Mouse (Mus musculus) small intestine, adult 2 months (tissue): Measurements from ENCODE around the gene Zcchc10. TPM values are rescaled to one million over a fixed set of nuclear protein-coding genes. Genes with fewer than 3 reads are reported as not detected.
"Not testable (repeated sequence)": the region's sequence is repeated elsewhere in the genome, so short reads cannot be mapped to it uniquely, and the experiment has no call there.

Source experiments
- H3K27ac ChIP-seq: fragments of 200-500 bp; 2 replicates; pipeline ENCODE4 v1.5.1; 2012; ENCODE audit warnings: low read depth, low read length, control low read depth, inconsistent platforms; ENCODE audit not compliant: insufficient read depth
- H3K27me3 ChIP-seq: fragments of 200-500 bp; 2 replicates; pipeline ENCODE4 v1.6.1; 2012; ENCODE audit warnings: mild to moderate bottlenecking, moderate library complexity, low read length, inconsistent platforms; ENCODE audit not compliant: control insufficient read depth, insufficient read depth
- H3K36me3 ChIP-seq: fragments of 200-500 bp; 2 replicates; pipeline ENCODE4 v1.6.1; 2012; ENCODE audit warnings: mild to moderate bottlenecking, low read length, control low read depth, inconsistent platforms; ENCODE audit not compliant: control insufficient read depth, insufficient read depth
- H3K4me1 ChIP-seq: fragments of 200-500 bp; 2 replicates; pipeline ENCODE4 v1.6.1; 2012; ENCODE audit warnings: low read length, inconsistent platforms, mixed read lengths; ENCODE audit not compliant: control insufficient read depth, insufficient read depth, insufficient read length
- H3K4me3 ChIP-seq: fragments of 200-500 bp; 2 replicates; pipeline ENCODE4 v1.5.1; 2012; ENCODE audit warnings: low read depth, mild to moderate bottlenecking, control low read depth, inconsistent platforms, low read length, moderate library complexity
- CTCF ChIP-seq: fragments of 200-500 bp; IDR thresholded peaks from 2 replicates; pipeline ENCODE4 v1.5.1; 2012; ENCODE audit warnings: low read depth, mild to moderate bottlenecking, control low read depth, inconsistent platforms, low read length, moderate library complexity, mixed read lengths; ENCODE audit not compliant: insufficient replicate concordance, insufficient read length; ENCODE audit errors: extremely low read depth
- POLR2A ChIP-seq: fragments of 200-500 bp; IDR thresholded peaks from 2 replicates; pipeline ENCODE4 v1.6.1; 2012; ENCODE audit warnings: low read depth, mild to moderate bottlenecking, control low read depth, inconsistent platforms, low read length, moderate library complexity
- WGBS: fragments of 180-500 bp; shearing (Covaris S2); methylation state at CpG from one replicate; pipeline ENCODE4 v1.1.7; 2018; 5-methylcytosine and 5-hydroxymethylcytosine counted together
- polyA plus RNA-seq: library from polyadenylated mRNA; depleted of rRNA; stranded (reverse); fragments of >200 nt; gene quantifications from 2 replicates; pipeline ENCODE4 v1.2.3, GENCODE M21; 2012

The Zcchc10 gene
- polyA plus RNA-seq, 1 experiment, result 1.7 TPM

DNA sequence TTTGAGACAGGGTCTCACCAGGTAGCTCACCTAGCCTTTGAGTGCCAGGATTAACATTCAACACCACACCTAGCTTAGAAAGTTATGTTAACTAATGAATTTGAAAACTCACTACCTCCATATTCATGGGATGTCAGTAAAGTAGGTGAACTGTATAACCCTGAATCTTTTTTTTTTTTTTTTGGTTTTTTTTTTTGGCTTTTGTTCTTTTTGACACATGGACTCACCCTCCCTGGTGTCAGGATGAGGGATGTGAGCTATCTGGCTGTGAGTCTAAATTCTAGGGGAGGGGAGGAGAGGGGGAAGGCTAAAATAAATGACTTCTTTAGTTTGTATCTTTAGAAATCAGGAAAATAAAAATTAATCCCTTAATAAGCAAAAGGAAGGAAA lies 11.7 kb downstream of the Zcchc10 start:
- TF ChIP-seq POLR2A (no peak), CTCF (no peak)
- H3K4me3 ChIP-seq, result no peak overlapping the region
- H3K27me3 ChIP-seq, result no peaks in the 10 kb centered on the region
- H3K27ac ChIP-seq, result no peak overlapping the region
- peaks cover 9% of the 10 kb centered on the region for H3K36me3 ChIP-seq
- no peaks in the 10 kb centered on the region; the same call in 1 of the 2 replicates for H3K4me1 ChIP-seq

DNA sequence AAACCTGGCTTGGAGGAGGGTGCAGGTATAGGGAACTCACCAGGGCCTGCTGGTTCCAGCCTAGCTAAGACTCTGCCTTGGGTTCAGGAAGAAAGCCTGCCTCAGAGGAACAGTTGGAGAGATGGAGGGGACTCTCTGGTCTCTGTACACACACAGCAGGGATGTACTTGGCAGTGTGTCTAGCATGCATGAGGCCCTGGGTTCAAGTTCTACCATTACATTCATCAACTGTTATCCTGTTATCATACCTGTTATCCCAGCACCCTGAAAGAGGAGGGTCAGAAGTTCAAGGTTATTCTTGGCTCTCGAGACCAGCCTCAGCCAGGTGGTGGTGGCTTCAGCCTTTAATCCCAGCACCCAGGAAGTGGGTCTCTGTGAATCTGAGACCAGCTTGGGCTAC lies 12.4 kb downstream of the Zcchc10 start:
- no peak overlapping the region for H3K4me3 ChIP-seq
- WGBS, result 50% methylated on average over 1 of the region's 1 CpGs
- no peaks in the 10 kb centered on the region; the same call in none of the 2 replicates for H3K4me1 ChIP-seq
- H3K27me3 ChIP-seq, result no peaks in the 10 kb centered on the region
- TF ChIP-seq POLR2A (no peak), CTCF (no peak)
- H3K27ac ChIP-seq, result no peak overlapping the region
- peaks cover 5% of the 10 kb centered on the region for H3K36me3 ChIP-seq

DNA sequence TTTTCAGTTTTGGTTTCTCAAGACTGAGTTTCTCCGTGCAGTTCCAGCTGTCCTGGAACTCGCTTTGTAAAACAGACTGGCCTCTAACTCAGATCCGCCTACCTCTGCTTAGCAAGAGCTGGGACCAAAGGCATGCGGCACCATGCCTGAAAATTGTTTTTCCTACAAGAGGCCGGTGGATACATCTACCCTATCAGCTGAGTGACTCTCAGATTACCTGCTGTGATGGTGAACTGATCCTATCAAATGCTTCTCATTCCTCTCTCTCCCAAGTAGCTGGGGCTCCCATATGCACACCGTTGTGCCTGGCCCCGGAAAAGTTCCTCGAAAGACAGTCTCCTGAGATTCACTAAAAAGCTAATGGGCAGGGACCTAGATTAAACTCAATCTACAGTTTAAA lies 13.2 kb downstream of the Zcchc10 start:
- H3K27ac ChIP-seq, result no peak overlapping the region
- no peaks in the 10 kb centered on the region for H3K27me3 ChIP-seq
- no peak overlapping the region for H3K4me3 ChIP-seq
- H3K4me1 ChIP-seq, result no peaks in the 10 kb centered on the region; the same call in none of the 2 replicates
- 84% methylated on average over 8 of the region's 8 CpGs for WGBS
- no peaks in the 10 kb centered on the region; the same call in 1 of the 2 replicates for H3K36me3 ChIP-seq
- no peak for TF ChIP-seq CTCF
- TF ChIP-seq POLR2A, result no peak

DNA sequence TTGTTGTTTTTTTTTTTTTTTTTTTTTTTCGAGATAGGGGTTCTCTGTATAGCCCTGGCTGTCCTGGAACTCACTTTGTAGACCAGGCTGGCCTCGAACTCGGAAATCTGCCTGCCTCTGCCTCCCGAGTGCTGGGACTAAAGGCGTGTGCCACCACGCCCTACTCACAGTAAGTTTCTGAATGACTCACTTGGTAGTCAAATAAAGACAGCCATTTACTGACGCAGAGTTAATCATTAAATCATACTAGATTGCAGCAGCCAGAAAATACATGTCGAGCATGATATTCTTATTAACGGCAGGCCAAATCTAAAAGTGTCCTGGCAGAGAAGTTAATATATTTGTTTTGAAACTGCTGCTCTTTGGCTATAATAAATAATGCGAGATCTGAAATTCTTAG lies 16.5 kb downstream of the Zcchc10 start:
- not testable (repeated sequence) for H3K27me3 ChIP-seq, H3K4me1 ChIP-seq, H3K4me3 ChIP-seq, H3K36me3 ChIP-seq, H3K27ac ChIP-seq
- WGBS, result 27% methylated on average over 10 of the region's 10 CpGs

DNA sequence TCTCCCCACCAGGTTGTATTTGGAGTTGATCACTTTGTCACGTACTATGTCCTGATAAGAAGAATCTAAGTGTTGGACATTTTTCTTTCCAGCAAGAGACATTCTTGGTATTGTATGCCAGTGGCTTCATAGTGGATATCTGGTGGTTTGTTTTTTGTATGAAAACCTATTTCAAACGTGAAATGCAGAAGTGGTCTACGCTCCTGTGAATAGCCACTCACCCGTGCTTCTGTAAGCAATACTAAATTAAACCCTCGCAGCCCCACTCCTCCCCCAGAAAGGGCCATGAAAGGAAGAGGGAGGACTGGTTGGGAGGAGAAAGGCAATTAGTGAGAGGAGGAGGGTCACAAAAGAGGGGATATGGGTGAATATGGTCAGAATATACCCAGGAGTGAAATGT lies 18.2 kb downstream of the Zcchc10 start:
- Histone ChIP-seq H3K27ac (no peak overlapping the region), H3K27me3 (no peaks in the 10 kb centered on the region), H3K4me1 (no peaks in the 10 kb centered on the region; the same call in none of the 2 replicates), H3K4me3 (no peak overlapping the region), H3K36me3 (no peaks in the 10 kb centered on the region)
- TF ChIP-seq POLR2A, result no peak
- no peak for TF ChIP-seq CTCF
- WGBS, result 59% methylated on average over 5 of the region's 5 CpGs

DNA sequence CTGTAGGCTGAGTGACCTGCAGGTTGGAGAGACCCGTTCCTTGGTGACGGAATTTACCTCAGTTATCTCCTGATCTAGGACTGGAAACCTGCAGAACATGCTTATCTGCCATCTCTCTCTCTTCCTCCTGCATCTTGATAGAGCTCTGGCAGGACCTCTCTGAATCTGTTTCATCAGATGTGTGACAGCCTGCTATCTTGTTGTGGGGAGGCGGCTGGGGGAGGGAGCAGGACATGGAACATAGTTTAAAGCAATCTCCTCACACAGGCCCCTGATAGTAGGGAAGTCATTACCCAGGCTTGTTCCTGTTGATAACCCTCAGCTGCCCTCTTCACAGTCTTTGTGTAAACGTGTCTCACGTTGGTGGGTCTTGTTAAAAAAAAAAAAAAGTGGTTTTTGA lies 20.8 kb downstream of the Zcchc10 start:
- no peak for TF ChIP-seq CTCF
- no peak for TF ChIP-seq POLR2A
- Histone ChIP-seq H3K4me1 (peaks cover 5% of the 10 kb centered on the region), H3K4me3 (no peak overlapping the region), H3K27me3 (no peaks in the 10 kb centered on the region), H3K36me3 (no peaks in the 10 kb centered on the region), H3K27ac (no peak overlapping the region)
- 33% methylated on average over 5 of the region's 5 CpGs for WGBS

DNA sequence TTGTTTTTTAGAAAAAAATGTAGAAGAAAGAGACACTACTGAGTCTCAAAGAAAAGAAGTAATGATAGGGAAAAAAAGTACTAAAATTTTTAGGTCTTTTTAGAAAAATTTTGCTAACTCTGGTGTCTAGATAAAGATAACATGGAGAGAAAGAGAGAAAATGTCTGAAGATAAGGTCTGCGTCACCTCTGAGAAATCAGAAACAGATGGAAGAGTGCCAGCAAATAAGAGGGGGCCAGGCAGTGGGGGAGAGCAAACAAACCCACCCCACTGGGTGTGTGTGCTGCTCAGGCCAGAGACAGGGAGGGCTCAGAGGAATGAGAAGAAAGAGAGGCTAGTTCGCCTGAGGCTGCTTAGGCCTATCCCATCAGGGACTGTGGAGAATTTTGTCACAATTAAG lies 21.3 kb downstream of the Zcchc10 start:
- TF ChIP-seq CTCF (no peak), POLR2A (no peak)
- no peak overlapping the region for H3K4me3 ChIP-seq
- H3K4me1 ChIP-seq, result peaks cover 5% of the 10 kb centered on the region
- H3K27me3 ChIP-seq, result no peaks in the 10 kb centered on the region
- H3K27ac ChIP-seq, result no peak overlapping the region
- no peaks in the 10 kb centered on the region for H3K36me3 ChIP-seq
- WGBS, result 67% methylated on average over 2 of the region's 2 CpGs

DNA sequence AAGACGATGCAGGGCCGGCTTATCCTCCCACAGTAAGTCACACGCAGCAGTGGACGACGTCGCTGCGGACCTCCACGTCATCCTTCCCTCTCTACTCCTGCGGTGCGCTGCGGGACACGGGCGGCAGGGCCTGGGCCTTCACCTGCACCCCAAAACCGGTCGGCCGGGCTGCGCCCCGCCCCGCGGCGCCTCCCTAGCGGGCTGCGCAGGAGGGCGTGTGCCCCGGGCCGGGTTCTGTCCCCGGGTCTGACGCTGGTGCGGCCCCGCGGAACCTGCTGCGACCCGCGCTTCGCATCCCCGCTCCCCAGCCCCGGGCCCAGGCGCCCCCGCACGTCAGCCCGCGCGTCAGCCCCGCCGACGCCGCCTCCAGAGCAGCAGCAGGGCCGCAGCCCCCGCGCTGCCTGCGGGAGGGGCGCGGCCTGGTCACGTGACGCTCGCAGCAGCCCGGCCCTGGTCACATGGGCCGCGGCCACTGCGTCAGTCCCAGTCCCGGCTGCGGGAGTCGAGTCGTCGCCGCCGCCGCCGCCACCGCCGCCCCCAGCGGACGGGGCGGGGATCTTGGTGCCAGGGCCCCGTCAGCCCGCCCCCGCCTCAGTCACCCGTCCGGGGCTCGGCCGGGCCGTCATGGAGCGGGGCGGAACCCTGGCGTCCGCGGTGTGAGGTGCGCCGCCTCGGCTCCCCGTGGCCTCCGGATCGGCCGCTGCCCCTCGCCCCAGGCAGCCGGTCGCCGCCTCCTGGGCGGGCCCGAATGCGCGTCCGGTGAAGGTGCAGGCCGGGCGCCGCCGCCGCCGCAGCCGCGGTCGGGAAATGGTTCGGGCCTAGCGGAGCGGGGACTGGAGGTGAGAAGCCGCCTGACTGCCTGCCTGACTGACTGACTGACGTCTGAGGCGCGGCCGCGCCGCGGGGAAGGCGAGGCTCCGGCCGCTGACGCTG lies 26.1 kb downstream of the Zcchc10 start, which contains the start of gene Aff4:
Aff4 (plus strand) TSS at position 543 of the 933 bp plus-strand sequence.
- 0 out of 2 replicates have a peak, but pooled peaks cover 2% of the 10 kb centered on the region for H3K36me3 ChIP-seq
- TF ChIP-seq POLR2A (peak; percentile 42), CTCF (no peak)
- WGBS, result under 1% methylated on average over 118 of the region's 127 CpGs
- peaks cover 5% of the 10 kb centered on the region for H3K4me1 ChIP-seq
- peak within 1 kb of the TSS; percentile 94 for H3K4me3 ChIP-seq
- H3K27me3 ChIP-seq, result no peaks in the 10 kb centered on the region
- peak within 1 kb of the TSS; percentile 98 for H3K27ac ChIP-seq
